11 mouse cellular contexts compared by ENCODE assay signal in the genomic region with DNA sequence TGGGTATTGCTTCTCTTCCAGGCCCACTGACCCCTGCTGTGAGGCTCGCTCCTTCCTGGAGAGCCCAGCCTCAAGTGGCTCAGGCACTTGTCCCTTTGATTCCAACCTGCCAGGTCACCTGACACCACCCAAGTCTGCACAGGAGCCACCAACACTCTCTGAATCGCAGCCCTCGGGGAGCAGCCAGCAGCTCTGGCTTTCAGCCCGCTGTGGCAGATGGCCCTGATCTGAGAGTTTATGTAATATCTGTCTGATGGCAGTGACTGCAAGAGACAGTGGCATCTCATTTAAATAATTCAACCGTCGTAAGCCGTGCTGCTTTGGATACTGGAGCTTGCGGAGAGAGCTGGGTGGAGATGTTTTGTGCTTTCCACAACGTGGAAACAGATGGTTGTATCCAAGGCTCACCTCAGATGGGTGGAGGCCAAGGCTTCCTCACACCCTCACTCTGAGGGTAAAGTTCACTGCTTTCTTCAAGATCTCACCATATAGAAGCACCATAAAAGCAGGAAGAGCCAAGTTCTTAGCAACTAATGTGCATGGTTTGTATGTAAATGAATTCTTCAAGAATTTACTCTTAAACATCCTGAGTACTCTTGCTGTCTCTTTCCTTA. TPM values are rescaled to one million over a fixed set of nuclear protein-coding genes. Genes with fewer than 3 reads are reported as not detected.
DNase-seq lines count a peak whose midpoint lies in the region; TF ChIP-seq lines count a peak whose summit lies in the region.
"Had no signal": no experiment of that assay in that cellular context is flagged by ENCODE, and none has a peak within 500 bp of the region (broad histone marks: within the 10 kb centered on the region; RNA-seq: fewer than 3 reads in every experiment).

No protein-coding gene starts in this region.

- WGBS in liver, adult 2 months = 64% methylated on average over 9 of the region's 9 CpGs

- H3K4me1 ChIP-seq in liver, adult 2 months (ENCODE audit: control insufficient read depth, insufficient read depth, low read length) = peaks cover 3% of the 10 kb centered on the region; the same call in 1 of the 2 replicates

- H3K79me2 ChIP-seq in liver, adult 2 months (ENCODE audit: control insufficient read depth, insufficient read depth, low read length) = no peaks in the 10 kb centered on the region

- H3K4me3 ChIP-seq in liver, adult 2 months (ENCODE audit: insufficient read depth, low read depth, low read length) = no peak overlapping the region
- H3K4me3 ChIP-seq: embryonic facial prominence, embryonic 13.5 days had no signal

- H3K27ac ChIP-seq in liver, adult 2 months (replicated peaks; ENCODE audit: insufficient read depth, low read depth, low read length) = no peak overlapping the region
- H3K27ac ChIP-seq: embryonic facial prominence, embryonic 13.5 days; liver, embryonic 14.5 days had no signal

- no peak for TF ChIP-seq CTCF in liver, adult 2 months (IDR thresholded peaks at IDR 0.05; ENCODE audit: low read depth, low read length)

- intact Hi-C loops in heart, postnatal 10 days (cut with DNase I) = no loop called here

- no peaks in the 10 kb centered on the region for H3K27me3 ChIP-seq in liver, adult 2 months (ENCODE audit: control insufficient read depth, insufficient read depth, low read length)
- H3K27me3 ChIP-seq: embryonic facial prominence, embryonic 13.5 days had no signal

- H3K36me3 ChIP-seq in liver, adult 2 months (ENCODE audit: control insufficient read depth, insufficient read depth, low read length) = no peaks in the 10 kb centered on the region
- H3K36me3 ChIP-seq: embryonic facial prominence, embryonic 13.5 days; G1E had no signal

- no peak for TF ChIP-seq POLR2A in liver, adult 2 months (IDR thresholded peaks at IDR 0.05; ENCODE audit: extremely low read depth, insufficient read depth, low read length)

- no peak overlapping the region for H3K9ac ChIP-seq in liver, adult 2 months (ENCODE audit: low read depth, low read length)
- H3K9ac ChIP-seq: embryonic facial prominence, embryonic 13.5 days; liver, embryonic 14.5 days had no signal

- peak; percentile 17 for DNase-seq in liver, adult 2 months (ENCODE audit: extremely low read depth, low read depth, low spot score)
- DNase-seq in liver = no peak
- peak; percentile 96 to 97 for DNase-seq in cerebellum, postnatal 10 days
- DNase-seq in heart, postnatal 10 days = peak; percentile 56 to 61
- peak; percentile 75 to 92 for DNase-seq in left cerebral cortex, adult 18-20 months (ENCODE audit: low spot score in 2 of 2)
- DNase-seq in right cerebral cortex, postnatal 25 days = peak; percentile 79
- no peak for DNase-seq in thymus, adult 18-20 months
- DNase-seq in spleen, postnatal 36 days (ENCODE audit: low spot score in 2 of 2) = no peak

RNA-seq across cellular contexts. Expression of a gene that starts 24.9 kb away (rescaled TPM):
- 0.34 and 0.37 TPM in 2 replicates for total RNA-seq in liver, adult 2 months (2014; rRNA removed)
- polyA plus RNA-seq in liver, adult 2 months (2012; rRNA removed) = 0.14 and 0.16 TPM in 2 replicates
- total RNA-seq in heart, postnatal 10 days (2021) = 1 to 10 TPM; 4.1 to 4.3 TPM
- 1 to 10 TPM; 1.6 to 1.9 TPM for total RNA-seq in left cerebral cortex, adult 18-20 months (2021)
- total RNA-seq: G1E had no signal
- polyA plus RNA-seq: G1E had no signal

Comparison
In these comparisons a context has a peak if more than half of its experiments do, and no peak if none do; other contexts are left out.
1. DNase-seq: peak in liver, adult 2 months (single experiment), cerebellum, postnatal 10 days (2 of 2), heart, postnatal 10 days (2 of 2), left cerebral cortex, adult 18-20 months (2 of 2) and right cerebral cortex, postnatal 25 days (single experiment); none in liver (single experiment), thymus, adult 18-20 months (0 of 2) and spleen, postnatal 36 days (0 of 2).